Mouse (Mus musculus) left cerebral cortex, postnatal 4 days (tissue): ENCODE measurements around the gene Efr3b. TPM values are rescaled to one million over a fixed set of nuclear protein-coding genes. Genes with fewer than 3 reads are reported as not detected.
A peak's percentile ranks its signal among the peaks of the same experiment; 100 is the strongest.

Experiments
- DNase-seq: peaks from one replicate; pipeline ENCODE4 v3.0.0-alpha.2; 2022
- intact Hi-C: fragments of 180-260 bp; cut with DNase I; formaldehyde crosslinking; loops from one replicate; pipeline ENCODE4 v1.15.1; 2025
- total RNA-seq, 2 experiments: library from RNA; stranded (reverse); gene quantifications; 2 replicates each; pipeline ENCODE4 v1.2.3; 2021

Gene Efr3b
- total RNA-seq, 2 experiments from 2014 or later: 100.0 to 102 TPM

DNA sequence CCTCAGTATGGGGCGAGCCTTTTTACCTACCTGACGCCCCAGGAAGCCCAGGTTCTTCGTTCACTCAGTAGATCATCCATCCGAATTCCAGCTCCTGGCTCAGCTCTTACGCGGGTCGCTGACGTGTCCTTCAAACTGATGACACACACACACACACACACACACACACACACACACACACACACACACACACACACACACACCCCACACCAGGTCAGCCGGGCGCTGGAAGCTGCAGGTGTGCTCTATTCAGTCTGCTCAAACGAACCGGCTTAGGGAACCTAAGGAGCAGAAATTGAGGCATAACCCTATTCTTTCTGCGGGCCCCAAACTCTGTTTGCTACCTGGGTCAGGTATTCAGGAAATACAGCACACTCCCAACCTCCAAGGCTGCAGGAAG is 331 bp upstream of the Efr3b start:
- DNase-seq: no peak
- intact Hi-C loops: no loop called here

DNA sequence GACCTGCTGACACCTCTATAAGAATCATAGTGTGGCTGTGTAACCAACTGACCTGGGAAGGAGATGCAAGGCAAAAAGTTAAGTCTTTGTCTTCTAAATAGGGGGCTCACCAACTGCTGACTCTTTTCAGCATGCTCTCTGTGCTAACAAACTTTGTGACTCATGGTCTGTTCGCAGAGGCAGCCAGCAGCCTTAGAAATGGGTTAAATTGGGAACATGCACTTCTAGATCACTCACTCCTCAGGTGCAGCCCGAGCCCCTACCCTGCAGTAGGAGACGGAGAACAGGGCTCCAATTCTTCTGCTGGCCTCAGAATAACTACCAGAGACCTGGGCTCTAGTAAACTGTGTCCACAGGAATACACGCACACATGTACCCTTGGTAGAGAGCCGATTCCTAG is 1.2 kb downstream of the Efr3b start:
- no peak for DNase-seq

GRCm38 (mm10) chr12:4036157-4036556 is 2.6 kb downstream of the Efr3b start:
- intact Hi-C loops: no loop called here

More for the DNA sequence above, 1.2 kb downstream of the Efr3b start:
- intact Hi-C loops: no loop called here

GRCm38 (mm10) chr12:4029064-4029463 is 9.7 kb downstream of the Efr3b start:
- no peak for DNase-seq
- intact Hi-C loops: no loop called here

More at GRCm38 (mm10) chr12:4036157-4036556, 2.6 kb downstream of the Efr3b start:
- no peak for DNase-seq

- no peak for DNase-seq
- intact Hi-C loops: no loop called here
These were observed 10.2 kb downstream of the Efr3b start for GRCm38 (mm10) chr12:4028516-4028915.

GRCm38 (mm10) chr12:4024356-4024755 is 14.4 kb downstream of the Efr3b start:
- DNase-seq: no peak
- intact Hi-C loops: no loop called here

- intact Hi-C loops: no loop called here
- DNase-seq: no peak
These were observed 15.2 kb downstream of the Efr3b start for GRCm38 (mm10) chr12:4023501-4023900.

DNA sequence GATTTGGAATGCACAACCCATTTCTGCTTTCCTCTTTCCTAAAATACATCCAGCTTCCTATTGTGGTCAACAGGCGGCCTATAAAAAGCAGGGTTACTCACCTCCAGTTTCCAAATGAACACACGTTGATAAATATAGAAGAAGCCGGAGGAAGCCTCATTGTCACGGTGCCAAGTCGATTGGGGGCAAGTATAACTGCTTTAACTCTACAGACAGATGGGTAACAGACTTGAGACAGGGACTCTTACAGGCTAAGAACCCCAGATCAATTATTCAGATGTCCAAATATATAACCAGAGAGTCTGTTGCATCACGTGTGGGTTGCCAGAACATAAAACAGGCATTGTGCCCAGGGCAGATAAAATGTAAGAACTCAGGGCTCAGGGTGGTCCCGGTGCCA is 15.9 kb downstream of the Efr3b start:
- intact Hi-C loops: no loop called here
- peak; percentile 41 for DNase-seq

GRCm38 (mm10) chr12:4020505-4020904 is 18.2 kb downstream of the Efr3b start:
- intact Hi-C loops: no loop called here
- DNase-seq: no peak

DNA sequence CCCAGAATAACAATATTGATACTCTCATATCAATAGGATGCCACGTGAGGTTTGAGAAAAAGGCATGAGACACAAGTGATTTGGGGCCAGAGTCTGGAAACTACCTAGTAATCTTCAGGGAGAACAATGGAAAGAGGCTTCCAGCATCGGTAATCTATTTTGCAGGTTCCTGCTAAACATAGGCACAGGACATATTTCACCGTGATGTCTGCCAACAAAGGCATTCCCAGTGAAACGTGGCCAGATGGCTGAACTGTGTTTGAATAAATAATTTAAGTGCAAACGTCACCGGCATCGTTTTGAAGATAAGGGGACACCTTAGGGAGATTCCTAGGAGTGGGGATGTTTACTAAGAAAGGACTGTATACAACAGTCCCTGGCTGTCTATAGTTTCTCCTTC is 22.4 kb downstream of the Efr3b start:
- intact Hi-C loops: no loop called here
- no peak for DNase-seq

GRCm38 (mm10) chr12:4015741-4016140 is 23.0 kb downstream of the Efr3b start:
- intact Hi-C loops: no loop called here
- no peak for DNase-seq

GRCm38 (mm10) chr12:4015255-4015654 is 23.5 kb downstream of the Efr3b start:
- intact Hi-C loops: no loop called here
- DNase-seq: no peak

- no peak for DNase-seq
- intact Hi-C loops: no loop called here
These were observed 27.0 kb downstream of the Efr3b start for GRCm38 (mm10) chr12:4011715-4012114.

- no peak for DNase-seq
- intact Hi-C loops: no loop called here
These were observed 27.4 kb downstream of the Efr3b start for GRCm38 (mm10) chr12:4011301-4011700.

DNA sequence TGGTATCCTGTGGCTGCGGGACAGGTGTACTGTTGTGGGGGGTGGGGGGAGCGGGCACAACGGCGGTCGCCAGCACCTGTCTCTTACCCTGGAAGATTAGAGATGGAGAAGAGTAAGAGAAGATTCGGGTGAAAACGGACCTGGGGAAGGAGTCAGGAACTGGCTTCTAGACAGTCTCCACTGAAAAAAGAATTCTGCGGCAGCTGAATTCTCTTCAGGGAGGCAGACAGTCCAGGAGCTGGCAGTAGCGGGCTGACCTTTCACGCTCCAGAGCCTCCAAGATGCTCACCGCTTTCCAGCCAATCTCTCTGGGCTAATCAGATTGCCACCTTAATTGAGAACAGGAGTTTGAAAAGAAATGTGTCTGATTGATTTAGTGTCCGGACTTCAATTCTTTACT is 30.0 kb downstream of the Efr3b start:
- intact Hi-C loops: no loop called here
- peak; percentile 71 for DNase-seq

GRCm38 (mm10) chr12:4007766-4008165 is 30.9 kb downstream of the Efr3b start:
- intact Hi-C loops: no loop called here
- DNase-seq: no peak

GRCm38 (mm10) chr12:4007181-4007580 is 31.5 kb downstream of the Efr3b start:
- peak; percentile 79 for DNase-seq
- intact Hi-C loops: no loop called here

DNA sequence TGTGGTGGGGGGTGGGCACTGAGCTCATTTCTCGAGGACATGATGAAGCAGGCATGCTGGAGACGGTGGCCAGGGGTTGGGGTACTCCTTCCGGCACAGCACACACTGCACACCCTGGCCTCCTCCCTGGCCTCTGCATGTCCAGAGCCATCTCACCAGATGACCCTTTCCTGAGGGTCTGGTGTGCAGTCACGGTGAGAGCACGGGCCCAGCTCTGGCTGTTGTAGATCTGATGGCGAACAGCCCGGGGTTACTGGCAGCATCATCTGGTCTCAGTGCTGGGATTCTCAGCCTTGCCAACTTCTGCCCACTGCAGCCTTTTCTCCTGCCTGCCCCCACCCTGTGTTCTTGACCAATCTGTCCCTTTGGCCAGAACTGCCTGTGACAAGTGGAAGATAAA is 32.6 kb downstream of the Efr3b start:
- intact Hi-C loops: no loop called here

DNA sequence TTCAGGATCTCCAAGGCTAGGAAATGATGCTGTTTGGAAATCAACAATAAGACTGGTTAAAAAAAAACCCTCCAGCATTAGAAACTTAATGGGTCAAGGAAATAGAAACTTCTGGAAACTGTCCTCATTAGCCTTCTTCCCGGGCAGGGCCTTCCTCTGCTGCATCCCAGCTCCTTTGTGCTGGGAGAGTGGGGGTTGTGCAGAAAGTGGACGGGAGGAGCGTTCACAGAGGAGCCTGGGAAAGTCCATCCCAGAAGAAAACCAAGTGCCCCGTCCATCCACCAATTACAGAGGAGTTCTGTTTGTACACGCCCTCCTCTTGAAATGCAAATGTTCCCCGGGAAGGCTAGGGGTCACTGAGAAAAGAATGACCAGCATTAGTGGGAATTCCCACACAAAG is 34.1 kb downstream of the Efr3b start:
- intact Hi-C loops: no loop called here

More for the DNA sequence above, 32.6 kb downstream of the Efr3b start:
- DNase-seq: peak; percentile 87

GRCm38 (mm10) chr12:4000406-4000805 is 38.3 kb downstream of the Efr3b start:
- no peak for DNase-seq
- intact Hi-C loops: no loop called here

More for the DNA sequence above, 34.1 kb downstream of the Efr3b start:
- no peak for DNase-seq

- no peak for DNase-seq
- intact Hi-C loops: no loop called here
These were observed 42.0 kb downstream of the Efr3b start for GRCm38 (mm10) chr12:3996749-3997148.

DNA sequence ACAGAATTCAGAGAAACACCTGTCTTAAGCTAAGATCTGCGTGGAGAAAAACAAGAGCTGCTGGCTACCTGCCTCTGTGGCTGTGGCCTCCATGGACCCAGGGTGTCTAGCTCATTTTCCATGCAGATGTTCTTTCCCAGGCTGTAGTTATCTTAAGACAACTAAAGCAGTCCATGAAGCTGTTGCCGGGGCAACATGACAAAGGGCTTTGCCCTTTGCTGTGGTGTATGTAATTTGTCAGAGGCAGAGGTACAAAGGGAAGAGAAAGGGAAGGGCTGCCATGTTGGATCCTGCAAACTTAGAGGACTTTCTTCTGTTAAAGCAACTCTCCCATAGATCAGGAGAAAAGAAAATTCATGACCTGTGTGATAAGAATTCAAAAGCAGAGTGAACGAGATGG is 47.7 kb downstream of the Efr3b start:
- intact Hi-C loops: no loop called here

DNA sequence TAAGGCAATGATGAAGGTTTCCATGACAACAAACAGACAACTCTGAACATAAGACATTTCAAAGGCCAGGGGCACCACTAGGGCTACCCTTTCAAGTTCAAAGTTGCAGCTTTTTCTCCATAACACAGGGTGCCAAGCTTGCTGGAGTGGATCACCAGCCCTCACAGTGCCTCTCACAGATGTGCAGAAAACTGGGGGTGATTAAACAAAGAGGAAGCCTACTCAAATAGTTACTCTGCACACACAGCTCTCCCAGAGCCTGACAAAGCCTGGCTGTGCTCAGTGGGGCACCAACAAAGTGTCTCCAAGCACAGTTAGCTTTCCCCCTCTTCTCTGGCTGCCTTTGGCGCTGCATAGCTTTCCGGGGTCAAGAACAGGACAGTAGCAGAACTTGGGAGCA is 48.8 kb downstream of the Efr3b start:
- DNase-seq: no peak
- intact Hi-C loops: no loop called here

More for the DNA sequence above, 47.7 kb downstream of the Efr3b start:
- DNase-seq: no peak
